Mouse (Mus musculus) liver, embryonic 11.5 days (tissue): ENCODE data around the gene Cnn3. TPM values are rescaled to one million over a fixed set of nuclear protein-coding genes. Genes with fewer than 3 reads are reported as not detected.

Source experiments
- ATAC-seq: fragments of 200-750 bp; cut with Nextera tagmentation; replicated peaks from 2 replicates; pipeline ENCODE4 v1.8.0; 2017; ENCODE audit warnings: moderate number of reproducible peaks, mild to moderate bottlenecking, moderate TSS enrichment, moderate library complexity; ENCODE audit not compliant: low FRiP score
- DNase-seq: peaks from one replicate; pipeline ENCODE4 v3.0.0-alpha.2; 2017; ENCODE audit warnings: low spot score
- H3K27ac ChIP-seq: fragments of 300-500 bp; sonication (generic); 2 replicates; pipeline ENCODE4 v1.5.1; 2014; ENCODE audit warnings: mild to moderate bottlenecking, low read depth, low read length, control low read depth
- H3K27me3 ChIP-seq: fragments of 300-500 bp; sonication (generic); replicated peaks from 2 replicates; pipeline ENCODE4 v1.6.1; 2014; ENCODE audit warnings: low read length, mixed read lengths; ENCODE audit not compliant: control insufficient read depth, insufficient read depth
- H3K36me3 ChIP-seq: fragments of 300-500 bp; sonication (generic); 2 replicates; pipeline ENCODE4 v1.6.1; 2014; ENCODE audit warnings: mild to moderate bottlenecking, low read length, moderate library complexity, mixed read lengths; ENCODE audit not compliant: control insufficient read depth, insufficient read depth
- H3K4me1 ChIP-seq: fragments of 300-500 bp; sonication (generic); replicated peaks from 2 replicates; pipeline ENCODE4 v1.6.1; 2014; ENCODE audit warnings: low read length, mixed read lengths; ENCODE audit not compliant: control insufficient read depth, insufficient read depth
- H3K4me2 ChIP-seq: fragments of 300-500 bp; sonication (generic); 2 replicates; pipeline ENCODE4 v1.6.1; 2014; ENCODE audit warnings: mild to moderate bottlenecking, control low read depth, moderate library complexity
- H3K4me3 ChIP-seq: fragments of 300-500 bp; sonication (generic); 2 replicates; pipeline ENCODE4 v1.5.1; 2014; ENCODE audit warnings: low read depth, low read length, control low read depth
- H3K9ac ChIP-seq: fragments of 300-500 bp; sonication (generic); 2 replicates; pipeline ENCODE4 v1.6.1; 2014; ENCODE audit warnings: low read depth, low read length, control low read depth
- H3K9me3 ChIP-seq: fragments of 300-500 bp; sonication (generic); 2 replicates; pipeline ENCODE4 v1.6.1; 2016; ENCODE audit warnings: low read length, inconsistent platforms, mixed read lengths; ENCODE audit not compliant: control insufficient read depth
- WGBS: fragments of 180-500 bp; shearing (Covaris S2); extraction: QIAGEN DNeasy Blood & Tissue Kit; methylation state at CpG from one replicate; pipeline ENCODE4 v1.1.7; 2014; 5-methylcytosine and 5-hydroxymethylcytosine counted together
- polyA plus RNA-seq: library from polyadenylated mRNA; unstranded; fragments of >200 nt; fragmentation: Nextera tagmentation; extraction: Ambion mirVana; gene quantifications from 2 replicates; pipeline ENCODE4 v1.2.1, GENCODE M21; 2014

The Cnn3 gene
- polyA plus RNA-seq, 1 experiment from 2014 or later: 294 TPM

DNA sequence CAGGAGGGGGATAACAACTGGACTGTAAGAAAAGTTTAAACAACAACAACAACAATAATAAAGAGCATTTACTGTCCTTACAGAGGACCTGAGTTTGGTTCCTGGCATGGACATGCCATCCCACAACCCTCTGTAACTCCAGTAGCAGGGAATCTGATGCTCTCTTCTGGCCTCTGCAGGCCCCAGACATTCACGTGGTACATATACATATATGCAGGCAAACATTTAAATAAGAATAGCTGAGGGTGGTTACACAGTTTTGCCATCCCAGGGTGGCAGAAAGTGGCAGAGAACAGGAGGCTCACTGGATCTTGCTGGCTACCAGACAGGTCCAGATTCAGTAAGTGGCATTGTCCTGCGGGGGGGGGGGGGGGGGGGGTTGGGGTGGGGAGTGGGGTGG, 41.8 kb downstream of the Cnn3 start:
- WGBS: 18% methylated on average over 1 of the region's 2 CpGs
- Histone ChIP-seq H3K27me3 (no peaks in the 10 kb centered on the region), H3K4me2 (no peak overlapping the region), H3K4me3 (no peak overlapping the region), H3K9me3 (no peaks in the 10 kb centered on the region), H3K9ac (no peak overlapping the region), H3K4me1 (peaks cover 19% of the 10 kb centered on the region), H3K27ac (no peak overlapping the region), H3K36me3 (no peaks in the 10 kb centered on the region)
- DNase-seq (no peak), ATAC-seq (no peak)

DNA sequence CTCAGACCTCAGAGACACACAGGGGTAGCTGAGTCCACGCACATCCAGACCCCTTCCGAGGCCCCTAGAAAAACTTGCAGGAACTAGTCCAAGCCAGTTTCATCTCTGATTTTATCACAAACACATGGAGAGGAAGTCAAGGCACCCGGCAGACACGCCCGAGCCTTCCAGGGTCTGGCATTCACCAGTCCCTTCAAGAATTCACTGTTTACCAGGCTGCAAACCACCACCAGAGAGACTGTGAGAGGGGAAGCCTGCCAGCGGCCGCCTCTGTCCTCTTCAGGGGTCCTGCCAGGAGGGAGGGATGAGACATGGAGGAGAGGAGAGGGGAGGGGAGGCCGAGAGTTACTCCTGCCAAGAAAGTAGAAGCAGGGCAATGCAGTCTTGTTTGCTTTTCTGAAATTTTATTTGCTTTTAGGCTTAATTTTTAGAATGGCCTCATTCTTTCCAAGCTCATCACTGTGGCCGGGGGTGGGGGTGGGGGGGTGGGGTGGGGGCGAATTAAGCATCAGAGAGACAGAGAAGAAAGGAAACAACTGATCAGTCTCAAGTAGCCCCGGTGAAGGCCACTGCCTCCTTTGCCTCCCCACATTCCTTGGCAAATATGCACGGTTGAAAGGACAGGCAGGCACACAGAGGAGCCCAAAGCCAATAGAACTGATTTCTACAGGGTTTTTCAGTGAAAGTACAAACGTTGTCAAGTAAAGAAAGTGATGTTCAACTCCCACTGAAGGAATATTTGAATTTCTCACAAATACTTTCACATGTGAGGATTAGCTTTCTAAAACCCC, 43.1 kb downstream of the Cnn3 start:
- ATAC-seq (peak; percentile 57), DNase-seq (peak; percentile 51)
- no peak overlapping the region for H3K4me3 ChIP-seq
- peak overlapping the region; percentile 53; the same call in 1 of the 2 replicates for H3K9ac ChIP-seq
- WGBS: 9% methylated on average over 13 of the region's 13 CpGs
- peak overlapping the region; percentile 49 for H3K4me2 ChIP-seq
- 0 out of 2 replicates have a peak overlapping the region, but pooled peaks have one; percentile 5 for H3K27ac ChIP-seq
- no peaks in the 10 kb centered on the region for H3K9me3 ChIP-seq
- peaks cover 20% of the 10 kb centered on the region for H3K4me1 ChIP-seq
- H3K27me3 ChIP-seq: no peaks in the 10 kb centered on the region
- H3K36me3 ChIP-seq: no peaks in the 10 kb centered on the region

DNA sequence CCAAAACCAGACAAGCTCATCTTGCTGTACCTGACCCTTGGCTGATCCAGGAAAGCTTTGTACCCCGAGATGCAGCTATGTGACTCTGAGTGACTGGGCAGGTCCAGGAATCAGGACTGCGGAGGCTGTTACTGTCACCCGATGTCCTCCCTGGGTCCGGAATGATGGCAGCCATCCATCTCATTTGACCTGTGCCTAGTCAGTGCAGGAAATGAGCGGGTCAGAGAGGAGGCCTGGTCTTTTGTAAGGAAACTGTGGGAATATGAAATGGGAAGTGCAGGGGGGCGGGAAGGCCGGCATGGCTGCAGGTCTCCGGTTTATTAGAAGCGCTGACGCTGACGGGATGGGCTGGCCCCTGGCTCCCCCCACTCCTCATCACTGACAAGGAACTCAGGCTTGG, 45.4 kb downstream of the Cnn3 start:
- Histone ChIP-seq H3K4me3 (no peak overlapping the region), H3K4me2 (no peak overlapping the region), H3K9me3 (no peaks in the 10 kb centered on the region), H3K36me3 (no peaks in the 10 kb centered on the region), H3K9ac (no peak overlapping the region), H3K27ac (no peak overlapping the region; the same call in 1 of the 2 replicates), H3K27me3 (no peaks in the 10 kb centered on the region), H3K4me1 (peaks cover 31% of the 10 kb centered on the region)
- DNase-seq: no peak
- 73% methylated on average over 11 of the region's 11 CpGs for WGBS
- ATAC-seq: no peak

DNA sequence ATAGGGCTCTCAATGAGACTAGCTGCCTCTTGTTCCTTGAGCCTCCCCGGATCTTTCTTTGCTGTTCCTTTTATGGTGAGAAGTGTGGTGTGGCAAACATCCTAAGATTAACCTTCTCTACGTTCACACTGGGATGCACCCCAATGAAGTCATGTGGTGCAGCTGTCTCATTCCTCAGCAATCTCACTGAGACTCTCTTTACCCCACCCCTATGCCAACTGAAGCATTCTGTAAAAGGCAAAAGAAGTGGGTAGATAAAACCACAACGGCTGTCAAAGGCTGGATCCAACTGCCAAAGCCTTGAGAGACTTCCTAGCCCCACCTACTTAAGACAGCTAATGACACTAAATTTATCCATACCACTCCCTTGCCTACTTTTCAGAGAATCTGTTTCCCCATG, 48.4 kb downstream of the Cnn3 start:
- Histone ChIP-seq H3K27ac (peak overlapping the region; percentile 67), H3K27me3 (no peaks in the 10 kb centered on the region), H3K36me3 (no peaks in the 10 kb centered on the region), H3K9ac (no peak overlapping the region), H3K4me2 (peak overlapping the region; percentile 1; the same call in 1 of the 2 replicates), H3K9me3 (no peaks in the 10 kb centered on the region), H3K4me3 (no peak overlapping the region), H3K4me1 (peaks cover 21% of the 10 kb centered on the region)
- peak; percentile 82 for ATAC-seq
- no peak for DNase-seq
- 46% methylated on average over 3 of the region's 3 CpGs for WGBS

DNA sequence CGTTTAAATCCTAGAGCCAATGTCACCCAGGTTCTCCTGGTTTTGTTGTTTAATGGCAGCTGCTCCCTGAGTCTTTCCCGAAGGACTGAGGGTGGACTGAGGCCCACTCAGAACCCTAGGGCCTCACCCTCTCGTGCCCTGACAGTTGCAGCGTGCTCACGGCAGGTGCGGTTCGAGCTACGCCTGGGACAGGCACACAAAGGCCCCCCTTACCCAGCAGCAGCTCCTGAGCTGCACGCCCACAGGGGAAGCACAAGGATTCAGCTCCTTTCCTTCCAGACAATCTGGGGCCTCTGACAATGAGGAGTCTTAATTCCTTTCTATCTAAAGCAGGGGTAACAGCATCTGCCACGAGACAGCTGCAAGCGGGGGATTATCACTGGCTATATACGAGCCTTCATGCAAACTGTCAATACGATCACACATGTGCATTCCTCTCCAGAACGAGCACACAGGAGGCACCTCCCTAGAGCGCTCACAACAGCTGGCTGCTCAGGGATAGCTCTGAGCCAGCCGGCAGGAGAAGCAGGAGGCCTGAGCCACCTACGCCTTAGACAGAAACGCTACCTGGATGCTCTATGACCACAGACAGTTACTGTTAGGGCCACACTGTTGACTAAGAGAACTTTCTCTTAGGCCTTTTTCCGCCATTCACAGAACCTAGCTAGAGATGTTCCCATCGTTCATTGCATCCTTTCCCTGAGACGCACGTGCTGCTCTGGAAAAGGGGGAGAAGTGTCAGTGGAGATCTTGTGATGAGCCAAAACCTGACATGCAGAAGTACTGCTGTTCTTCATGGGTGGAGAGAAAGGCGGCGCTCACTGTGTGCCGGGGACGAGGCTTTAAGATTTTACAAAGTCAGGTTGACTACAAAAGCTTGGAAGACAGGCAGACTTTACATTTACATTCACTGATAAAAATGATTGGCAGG, 54.0 kb downstream of the Cnn3 start:
- no peak for DNase-seq
- Histone ChIP-seq H3K4me3 (no peak overlapping the region), H3K4me1 (peaks cover 23% of the 10 kb centered on the region), H3K9me3 (no peaks in the 10 kb centered on the region), H3K27ac (no peak overlapping the region; the same call in 1 of the 2 replicates), H3K9ac (0 out of 2 replicates have a peak overlapping the region, but pooled peaks have one; percentile 14), H3K4me2 (peak overlapping the region; percentile 9; the same call in 1 of the 2 replicates), H3K27me3 (no peaks in the 10 kb centered on the region), H3K36me3 (no peaks in the 10 kb centered on the region)
- 59% methylated on average over 26 of the region's 26 CpGs for WGBS
- peak; percentile 72 for ATAC-seq

DNA sequence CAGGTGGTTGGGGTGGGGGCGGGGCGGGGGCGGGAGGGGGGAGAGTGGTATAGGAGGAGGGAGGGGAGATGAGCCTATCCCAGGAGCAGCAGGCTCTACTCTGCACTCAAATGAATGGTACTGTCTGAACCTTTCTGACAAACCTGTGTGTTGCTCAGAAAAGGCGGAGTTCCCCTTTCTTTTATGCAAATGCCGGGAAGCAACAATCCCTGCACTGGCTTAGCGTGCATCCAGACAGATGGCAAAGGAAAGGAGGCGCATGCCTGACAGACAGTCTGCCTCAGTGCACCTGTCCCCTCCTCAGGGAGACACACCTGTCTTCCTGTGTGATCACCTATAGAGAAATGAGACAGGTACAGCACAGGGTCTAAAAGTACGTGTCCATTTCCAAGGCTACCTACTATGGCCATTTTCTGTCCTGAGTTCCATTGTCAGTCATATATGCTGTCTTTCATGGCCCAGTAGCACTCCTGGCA, 54.7 kb downstream of the Cnn3 start:
- no peak for DNase-seq
- 64% methylated on average over 8 of the region's 8 CpGs for WGBS
- Histone ChIP-seq H3K27me3 (no peaks in the 10 kb centered on the region), H3K27ac (no peak overlapping the region), H3K36me3 (no peaks in the 10 kb centered on the region), H3K4me1 (peaks cover 18% of the 10 kb centered on the region), H3K4me3 (no peak overlapping the region), H3K9ac (no peak overlapping the region), H3K4me2 (no peak overlapping the region), H3K9me3 (no peaks in the 10 kb centered on the region)
- no peak for ATAC-seq

DNA sequence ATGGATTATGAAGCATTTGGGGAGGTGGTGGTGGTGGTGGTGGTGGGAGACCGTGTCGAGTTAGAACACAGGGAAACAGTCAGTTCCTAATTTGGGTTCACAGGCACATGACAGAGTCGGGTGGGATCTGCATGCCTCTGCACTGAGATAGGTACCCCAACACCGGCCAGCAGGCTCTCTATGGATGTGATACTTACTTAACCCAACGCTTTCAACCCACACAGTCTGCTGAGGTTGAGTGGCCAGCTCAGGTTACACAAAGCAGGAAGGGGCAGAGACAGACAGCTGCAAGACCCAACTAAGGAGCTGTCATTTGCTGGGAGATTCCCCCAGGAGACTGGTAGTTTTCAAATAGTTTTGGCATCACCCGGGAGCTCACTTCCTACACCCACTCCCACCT, 55.3 kb downstream of the Cnn3 start:
- H3K27ac ChIP-seq: no peak overlapping the region
- no peaks in the 10 kb centered on the region for H3K9me3 ChIP-seq
- 47% methylated on average over 6 of the region's 6 CpGs for WGBS
- H3K4me1 ChIP-seq: peaks cover 18% of the 10 kb centered on the region
- no peak overlapping the region for H3K9ac ChIP-seq
- H3K36me3 ChIP-seq: no peaks in the 10 kb centered on the region
- no peak for ATAC-seq
- H3K4me3 ChIP-seq: no peak overlapping the region
- no peak for DNase-seq
- no peaks in the 10 kb centered on the region for H3K27me3 ChIP-seq
- no peak overlapping the region for H3K4me2 ChIP-seq

DNA sequence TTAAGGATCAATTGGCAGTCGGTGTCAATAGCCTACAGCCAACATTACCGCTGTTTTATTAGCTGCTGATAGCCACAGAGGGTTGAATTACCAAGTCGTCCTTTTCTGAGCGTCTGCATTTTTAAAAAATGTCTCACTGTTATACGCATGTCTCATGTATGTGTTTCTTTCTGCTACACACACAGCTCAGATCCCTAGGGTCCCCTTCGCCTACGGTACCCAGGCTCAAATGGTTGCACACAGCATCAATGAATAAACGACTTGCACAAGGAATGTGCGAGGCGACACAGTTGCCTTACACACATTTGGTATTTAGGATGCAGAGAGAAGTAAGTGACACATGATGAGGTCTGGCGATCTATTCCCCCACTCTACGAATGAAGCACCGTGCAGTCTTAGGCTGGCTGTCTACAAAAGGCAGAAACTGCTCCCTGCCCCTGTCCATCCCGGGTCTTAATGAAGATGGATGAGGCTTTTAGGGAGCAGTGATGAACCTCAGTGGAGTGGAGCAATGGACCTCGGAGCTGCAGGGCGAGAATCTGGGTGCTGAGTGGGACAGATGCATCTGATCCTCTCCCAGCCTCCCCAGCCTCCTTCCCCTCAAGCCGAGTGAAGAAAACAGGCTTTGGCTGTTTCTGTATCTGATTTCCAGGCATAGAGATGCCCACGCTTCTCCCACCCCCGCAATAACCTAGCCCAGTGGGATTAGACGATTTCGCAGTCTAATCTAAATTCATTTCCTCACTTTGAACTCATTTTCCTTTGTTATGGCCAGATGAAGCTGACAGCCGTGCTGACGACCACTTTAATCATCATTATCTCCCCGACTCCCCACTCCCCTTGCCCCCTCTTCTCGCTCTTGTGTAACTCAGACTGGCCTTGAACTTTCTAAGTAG, 57.2 kb downstream of the Cnn3 start:
- Histone ChIP-seq H3K27me3 (no peaks in the 10 kb centered on the region), H3K9ac (no peak overlapping the region), H3K36me3 (no peaks in the 10 kb centered on the region), H3K4me3 (no peak overlapping the region), H3K27ac (no peak overlapping the region), H3K4me1 (peaks cover 12% of the 10 kb centered on the region), H3K9me3 (no peaks in the 10 kb centered on the region), H3K4me2 (no peak overlapping the region)
- 61% methylated on average over 25 of the region's 25 CpGs for WGBS
- DNase-seq (no peak), ATAC-seq (no peak)
